Mouse (Mus musculus) monocyte, adult 2 months (primary cell): ENCODE measurements around the gene Bbof1.
A peak's percentile ranks its signal among the peaks of the same experiment; 100 is the strongest.

ENCODE experiments used
- DNase-seq, 2 experiments: peaks; one replicate each; pipeline ENCODE4 v3.0.0; 2022; ENCODE audit warnings: low spot score in 2 of 2, low read depth in 1 of 2

Bbof1 gene

GRCm38 (mm10) chr12:84408819-84409507 is at the start of gene Bbof1, which contains the start of gene Entpd5:
Gene Bbof1, plus strand, starts transcription at chr12:84409071.
Gene Entpd5, minus strand, starts transcription at chr12:84409029.
- DNase-seq: peak; percentile 43 to 75

GRCm38 (mm10) chr12:84361555-84362489 is 47.0 kb upstream of the Bbof1 start, which contains the start of the genes Coq6 and Fam161b:
Gene Coq6, plus strand, starts transcription at chr12:84361657.
Gene Fam161b, minus strand, starts transcription at chr12:84361833.
- DNase-seq: peak; percentile 88 to 90

- DNase-seq: no peak
These were observed 46.0 kb upstream of the Bbof1 start for GRCm38 (mm10) chr12:84362872-84363271.

- DNase-seq: no peak
These were observed 44.6 kb upstream of the Bbof1 start for GRCm38 (mm10) chr12:84364291-84364690.

GRCm38 (mm10) chr12:84365137-84365536 is 43.7 kb upstream of the Bbof1 start:
- no peak for DNase-seq

GRCm38 (mm10) chr12:84366971-84367370 is 41.9 kb upstream of the Bbof1 start:
- no peak for DNase-seq

- DNase-seq: no peak
These were observed 37.2 kb upstream of the Bbof1 start for GRCm38 (mm10) chr12:84371647-84372046.

GRCm38 (mm10) chr12:84373831-84374481 is 34.9 kb upstream of the Bbof1 start:
- DNase-seq: no peak

GRCm38 (mm10) chr12:84382369-84382768 is 26.5 kb upstream of the Bbof1 start:
- no peak for DNase-seq

- no peak for DNase-seq
These were observed 24.2 kb upstream of the Bbof1 start for GRCm38 (mm10) chr12:84384644-84385081.

GRCm38 (mm10) chr12:84385408-84385807 is 23.5 kb upstream of the Bbof1 start:
- no peak for DNase-seq

GRCm38 (mm10) chr12:84388097-84388496 is 20.8 kb upstream of the Bbof1 start:
- DNase-seq: no peak

- DNase-seq: no peak
These were observed 20.0 kb upstream of the Bbof1 start for GRCm38 (mm10) chr12:84388774-84389400.

GRCm38 (mm10) chr12:84390336-84390735 is 18.5 kb upstream of the Bbof1 start:
- no peak for DNase-seq

GRCm38 (mm10) chr12:84392681-84393080 is 16.2 kb upstream of the Bbof1 start:
- DNase-seq: no peak

GRCm38 (mm10) chr12:84393847-84394246 is 15.0 kb upstream of the Bbof1 start:
- no peak for DNase-seq

GRCm38 (mm10) chr12:84396947-84397679 is 11.8 kb upstream of the Bbof1 start:
- no peak for DNase-seq

GRCm38 (mm10) chr12:84397685-84398084 is 11.2 kb upstream of the Bbof1 start:
- DNase-seq: no peak

GRCm38 (mm10) chr12:84398629-84399028 is 10.2 kb upstream of the Bbof1 start:
- no peak for DNase-seq

GRCm38 (mm10) chr12:84399135-84399534 is 9.7 kb upstream of the Bbof1 start:
- DNase-seq: no peak
